In the genomic region with DNA sequence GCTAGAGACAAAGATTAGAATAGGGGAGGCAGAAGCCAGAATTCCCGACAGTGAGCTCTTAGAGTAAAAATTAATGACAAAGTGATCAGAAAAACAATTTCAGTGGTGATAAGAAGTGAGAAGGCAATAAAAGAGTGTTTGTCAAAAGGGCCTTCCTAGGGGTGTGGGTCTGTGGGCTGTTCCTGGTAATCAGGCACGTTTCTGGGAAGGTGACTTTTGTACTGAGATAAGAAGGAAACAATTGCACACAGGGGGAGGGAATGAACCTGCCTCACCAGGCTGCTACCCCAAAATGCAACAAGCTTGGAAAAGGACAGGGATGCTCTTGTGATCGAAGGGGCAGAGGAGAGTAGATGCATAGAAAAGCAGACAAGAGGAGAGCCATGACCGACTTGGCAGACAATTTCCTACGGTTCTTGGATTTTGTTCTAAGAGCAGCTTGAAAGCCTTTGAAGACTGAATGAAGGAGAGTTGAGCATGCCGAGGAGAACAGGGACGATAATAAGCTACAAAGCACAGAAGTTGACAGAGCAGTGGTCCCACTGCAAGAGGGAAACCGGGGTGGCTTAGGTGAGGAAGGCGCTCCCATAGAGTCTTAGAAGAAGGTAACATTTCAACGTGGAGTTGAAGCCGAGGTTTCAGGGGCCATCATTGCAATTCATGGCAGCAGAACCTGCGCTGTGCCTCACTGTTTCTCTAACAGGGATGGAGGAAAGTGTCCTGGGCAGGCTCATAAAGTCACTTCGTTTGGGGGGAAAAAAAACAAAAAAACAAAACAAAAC, we compare ENCODE assay signal across 21 mouse cellular contexts.
DNase-seq lines count a peak whose midpoint lies in the region; ATAC-seq and TF ChIP-seq lines count a peak whose summit lies in the region.
"Had no signal": no experiment of that assay in that cellular context is flagged by ENCODE, and none has a peak within 500 bp of the region (broad histone marks: within the 10 kb centered on the region; RNA-seq: fewer than 3 reads in every experiment).

No protein-coding gene starts in this region.

- no peaks in the 10 kb centered on the region for H3K36me3 ChIP-seq in forebrain, embryonic 10.5 days (replicated peaks)
- no peaks in the 10 kb centered on the region for H3K36me3 ChIP-seq in forebrain, embryonic 11.5 days (ENCODE audit: control insufficient read depth, insufficient read depth, low read length)
- no peaks in the 10 kb centered on the region for H3K36me3 ChIP-seq in CH12.LX (replicated peaks in 1 of 2; ENCODE audit: control insufficient read depth in 1 of 2, insufficient read depth in 1 of 2, low read length in 1 of 2)
- H3K36me3 ChIP-seq in intestine, embryonic 15.5 days: no peaks in the 10 kb centered on the region
- no peaks in the 10 kb centered on the region for H3K36me3 ChIP-seq in liver, embryonic 15.5 days (replicated peaks)
- H3K36me3 ChIP-seq: embryonic facial prominence, embryonic 15.5 days; forebrain, embryonic 12.5 days had no signal

- TF ChIP-seq CTCF in CH12.LX (conservative IDR thresholded peaks at IDR 0.05 in 1 of 2, IDR thresholded peaks at IDR 0.05 in 1 of 2; ENCODE audit: low read depth in 2 of 2, low read length in 2 of 2): no peak
- no peak for TF ChIP-seq CTCF in lung, adult 2 months (IDR thresholded peaks at IDR 0.05; ENCODE audit: insufficient read depth, low read length)

- no peaks in the 10 kb centered on the region for H3K79me2 ChIP-seq in CH12.LX (replicated peaks; ENCODE audit: control insufficient read depth, extremely low read depth, insufficient read depth, poor library complexity, severe bottlenecking)

- H3K4me2 ChIP-seq in forebrain, embryonic 11.5 days (ENCODE audit: low read depth, low read length, severe bottlenecking): no peak overlapping the region
- 0 out of 2 replicates have a peak overlapping the region, but pooled peaks have one; percentile 2 for H3K4me2 ChIP-seq in CH12.LX (ENCODE audit: insufficient read depth, low read depth, poor library complexity, severe bottlenecking)
- H3K4me2 ChIP-seq in intestine, embryonic 15.5 days (replicated peaks): peak overlapping the region; percentile 2; the same call in 1 of the 2 replicates
- no peak overlapping the region for H3K4me2 ChIP-seq in liver, embryonic 15.5 days
- H3K4me2 ChIP-seq: embryonic facial prominence, embryonic 15.5 days; forebrain, embryonic 12.5 days; hindbrain, embryonic 14.5 days had no signal

- no peak for TF ChIP-seq EP300 in CH12.LX (IDR thresholded peaks at IDR 0.05; ENCODE audit: low read length)

- peaks cover 12% of the 10 kb centered on the region for H3K4me1 ChIP-seq in forebrain, embryonic 10.5 days
- no peaks in the 10 kb centered on the region for H3K4me1 ChIP-seq in forebrain, embryonic 11.5 days (replicated peaks; ENCODE audit: control insufficient read depth, insufficient read depth, low read length)
- H3K4me1 ChIP-seq in CH12.LX (ENCODE audit: control insufficient read depth in 1 of 2, insufficient read depth in 2 of 2): peaks cover 0 to 4% of the 10 kb centered on the region in 2 experiments; a peak in 1 of 4 replicates
- H3K4me1 ChIP-seq in intestine, embryonic 15.5 days (replicated peaks): peaks cover 5% of the 10 kb centered on the region; the same call in 1 of the 2 replicates
- H3K4me1 ChIP-seq in liver, embryonic 15.5 days (replicated peaks): peaks cover 16% of the 10 kb centered on the region
- no peaks in the 10 kb centered on the region for H3K4me1 ChIP-seq in lung, adult 2 months (ENCODE audit: control insufficient read depth, insufficient read depth, low read length)
- H3K4me1 ChIP-seq: forebrain, embryonic 12.5 days had no signal

- dilution Hi-C loops in CH12.LX (cut with MboI; ENCODE audit: extremely low pct_ligation_motif_present, extremely low pct_unique_long_range_greater_than_20kb, low sequenced_read_pairs): no loop called here

- in situ Hi-C loops in CH12.LX (cut with MboI; ENCODE audit: low pct_ligation_motif_present, low pct_unique_long_range_greater_than_20kb, low sequenced_read_pairs): loop anchor here (5.0 to 25.0 kb wide), 2 partner anchors 141 to 296 kb away; no protein-coding TSS in a partner anchor

- no peak for TF ChIP-seq RAD21 in CH12.LX (IDR thresholded peaks at IDR 0.05; ENCODE audit: low read depth, low read length)

- TF ChIP-seq POLR2A in CH12.LX (IDR thresholded peaks at IDR 0.05; ENCODE audit: low read depth, low read length): no peak
- TF ChIP-seq POLR2A in lung, adult 2 months (IDR thresholded peaks at IDR 0.05; ENCODE audit: borderline replicate concordance, extremely low read depth, low read depth, low read length): no peak

- DNase-seq in forebrain, embryonic 10.5 days (ENCODE audit: extremely low spot score, low spot score): no peak
- no peak for DNase-seq in forebrain, embryonic 11.5 days (ENCODE audit: low spot score)
- DNase-seq in CH12.LX (ENCODE audit: extremely low read depth): no peak
- no peak for DNase-seq in kidney, adult 11 months
- DNase-seq in lung, adult 2 months: no peak
- DNase-seq: adrenal gland, postnatal 14 days; cerebellum, postnatal 10 days; embryo, embryonic 11 days; gastrocnemius, postnatal 25 days; kidney, adult 2 months; kidney, postnatal 4 days; midbrain, embryonic 14.5 days had no signal

- no peak overlapping the region for H3K9ac ChIP-seq in forebrain, embryonic 11.5 days (ENCODE audit: low read length)
- H3K9ac ChIP-seq in CH12.LX (ENCODE audit: insufficient read depth, low read depth): no peak overlapping the region
- no peak overlapping the region for H3K9ac ChIP-seq in intestine, embryonic 15.5 days
- H3K9ac ChIP-seq in liver, embryonic 15.5 days: no peak overlapping the region
- H3K9ac ChIP-seq: embryonic facial prominence, embryonic 15.5 days; forebrain, embryonic 12.5 days; hindbrain, embryonic 14.5 days had no signal

- WGBS in forebrain, embryonic 10.5 days: 49% methylated on average over 13 of the region's 13 CpGs
- 40% methylated on average over 13 of the region's 13 CpGs for WGBS in forebrain, embryonic 11.5 days
- WGBS in intestine, embryonic 15.5 days: 53% methylated on average over 13 of the region's 13 CpGs
- WGBS in liver, embryonic 15.5 days (ENCODE audit: insufficient replicate concordance): 47% methylated on average over 13 of the region's 13 CpGs
- WGBS in lung, adult 2 months: 72% methylated on average over 13 of the region's 13 CpGs

- no peaks in the 10 kb centered on the region for H3K9me3 ChIP-seq in forebrain, embryonic 10.5 days
- H3K9me3 ChIP-seq in forebrain, embryonic 11.5 days (ENCODE audit: control insufficient read depth, low read length): no peaks in the 10 kb centered on the region
- no peaks in the 10 kb centered on the region for H3K9me3 ChIP-seq in CH12.LX (replicated peaks; ENCODE audit: low read length)
- H3K9me3 ChIP-seq in intestine, embryonic 15.5 days: no peaks in the 10 kb centered on the region
- no peaks in the 10 kb centered on the region for H3K9me3 ChIP-seq in liver, embryonic 15.5 days (replicated peaks)
- H3K9me3 ChIP-seq: embryonic facial prominence, embryonic 15.5 days; forebrain, embryonic 12.5 days had no signal

- no peak for ATAC-seq in forebrain, embryonic 11.5 days (replicated peaks; ENCODE audit: low FRiP score)
- ATAC-seq in intestine, embryonic 15.5 days: peak; percentile 95
- 0 out of 2 replicates have a peak, but pooled peaks have one; percentile 52 for ATAC-seq in liver, embryonic 15.5 days (ENCODE audit: insufficient read depth)
- no peak for ATAC-seq in megakaryocyte, adult 5-6 weeks (ENCODE audit: poor library complexity, severe bottlenecking)
- ATAC-seq: CD4-positive, CD25-positive, alpha-beta regulatory T cell, adult 4 months; lung, postnatal 0 days had no signal

- no peak overlapping the region for H3K4me3 ChIP-seq in forebrain, embryonic 10.5 days
- H3K4me3 ChIP-seq in forebrain, embryonic 11.5 days (ENCODE audit: low read depth, low read length): no peak overlapping the region
- H3K4me3 ChIP-seq in CH12.LX (replicated peaks in 1 of 3; ENCODE audit: low read depth in 2 of 3, low read length in 2 of 3, poor library complexity in 1 of 3): no peak overlapping the region
- no peak overlapping the region for H3K4me3 ChIP-seq in intestine, embryonic 15.5 days (replicated peaks)
- H3K4me3 ChIP-seq in liver, embryonic 15.5 days (replicated peaks): no peak overlapping the region
- no peak overlapping the region for H3K4me3 ChIP-seq in lung, adult 2 months (replicated peaks; ENCODE audit: extremely low read depth, low read depth, low read length)
- H3K4me3 ChIP-seq: embryonic facial prominence, embryonic 15.5 days; forebrain, embryonic 12.5 days; myocyte had no signal

- H3K27ac ChIP-seq in forebrain, embryonic 10.5 days: 0 out of 2 replicates have a peak overlapping the region, but pooled peaks have one; percentile 2
- H3K27ac ChIP-seq in forebrain, embryonic 11.5 days (ENCODE audit: low read depth, low read length): no peak overlapping the region
- no peak overlapping the region for H3K27ac ChIP-seq in CH12.LX (ENCODE audit: insufficient read depth, low read depth)
- peak overlapping the region; percentile 77 for H3K27ac ChIP-seq in intestine, embryonic 15.5 days
- H3K27ac ChIP-seq in liver, embryonic 15.5 days (replicated peaks): no peak overlapping the region
- H3K27ac ChIP-seq: embryonic facial prominence, embryonic 15.5 days; forebrain, embryonic 12.5 days; hindbrain, embryonic 14.5 days had no signal

- H3K27me3 ChIP-seq in forebrain, embryonic 10.5 days (ENCODE audit: poor library complexity, severe bottlenecking): peaks cover 24% of the 10 kb centered on the region
- H3K27me3 ChIP-seq in forebrain, embryonic 11.5 days (ENCODE audit: control insufficient read depth, insufficient read depth, low read length): no peaks in the 10 kb centered on the region
- H3K27me3 ChIP-seq in CH12.LX (replicated peaks): no peaks in the 10 kb centered on the region
- no peaks in the 10 kb centered on the region for H3K27me3 ChIP-seq in intestine, embryonic 15.5 days (replicated peaks)
- no peaks in the 10 kb centered on the region for H3K27me3 ChIP-seq in liver, embryonic 15.5 days
- H3K27me3 ChIP-seq: embryonic facial prominence, embryonic 15.5 days had no signal

TF ChIP-seq in CH12.LX, 34 proteins besides CTCF, POLR2A, EP300 and RAD21:
- no peak for TF ChIP-seq ZC3H11A (IDR thresholded peaks at IDR 0.05; ENCODE audit: low read depth, low read length)

Comparison
In these comparisons a context has a peak if more than half of its experiments do, and no peak if none do; other contexts are left out.
1. H3K27ac ChIP-seq: peak in forebrain, embryonic 10.5 days (single experiment) and intestine, embryonic 15.5 days (single experiment); none in forebrain, embryonic 11.5 days (single experiment), CH12.LX (single experiment) and liver, embryonic 15.5 days (single experiment).
2. ATAC-seq: peak in intestine, embryonic 15.5 days (single experiment) and liver, embryonic 15.5 days (single experiment); none in forebrain, embryonic 11.5 days (single experiment) and megakaryocyte, adult 5-6 weeks (single experiment).
3. H3K4me2 ChIP-seq: peak in CH12.LX (single experiment) and intestine, embryonic 15.5 days (single experiment); none in forebrain, embryonic 11.5 days (single experiment) and liver, embryonic 15.5 days (single experiment).